Mouse (Mus musculus) G1E (cell line): ENCODE measurements around the gene Ift43. TPM values are rescaled to one million over a fixed set of nuclear protein-coding genes. Genes with fewer than 3 reads are reported as not detected.

Experiments used
- ATAC-seq: 2 replicates; pipeline ENCODE4 v1.8.0; 2016; ENCODE audit warnings: mild to moderate bottlenecking; ENCODE audit not compliant: insufficient number of reproducible peaks, poor library complexity, low FRiP score, severe bottlenecking; ENCODE audit errors: extremely low read depth
- DNase-seq: peaks from one replicate; pipeline ENCODE4 v3.0.0; 2012; ENCODE audit warnings: low spot score
- H3K27me3 ChIP-seq: 2 replicates; pipeline ENCODE4 v1.6.1; 2012; ENCODE audit warnings: mild to moderate bottlenecking, low read length, inconsistent platforms; ENCODE audit not compliant: insufficient read depth
- H3K36me3 ChIP-seq: replicated peaks from 2 replicates; pipeline ENCODE3; 2012; ENCODE audit warnings: mild to moderate bottlenecking, inconsistent platforms
- H3K4me1 ChIP-seq: 2 replicates; pipeline ENCODE4 v1.6.1; 2012; ENCODE audit warnings: low read depth, low read length, inconsistent platforms, mixed read lengths; ENCODE audit not compliant: insufficient read depth
- H3K4me3 ChIP-seq: 2 replicates; pipeline ENCODE4 v1.5.1; 2012; ENCODE audit warnings: low read depth, mild to moderate bottlenecking, inconsistent platforms, low read length, moderate library complexity, mixed read lengths
- H3K9me3 ChIP-seq: replicated peaks from 2 replicates; pipeline ENCODE4 v1.6.1; 2012; ENCODE audit warnings: inconsistent platforms
- CTCF ChIP-seq: IDR thresholded peaks from 2 replicates; pipeline ENCODE4 v1.5.1; 2012; ENCODE audit warnings: low read depth, low read length, inconsistent platforms, mixed read lengths
- GATA1 ChIP-seq: IDR thresholded peaks from 2 replicates; pipeline ENCODE4 v1.6.1; 2012; ENCODE audit warnings: borderline replicate concordance, low read length, inconsistent platforms, mixed read lengths
- GATA2 ChIP-seq: IDR thresholded peaks from 2 replicates; pipeline ENCODE4 v1.6.1; 2012; ENCODE audit warnings: low read depth, low read length, inconsistent platforms, borderline replicate concordance
- POLR2AphosphoS5 ChIP-seq: IDR thresholded peaks from 2 replicates; pipeline ENCODE4 v1.6.1; 2012; ENCODE audit warnings: low read depth, low read length, inconsistent platforms; ENCODE audit not compliant: insufficient replicate concordance
- TAL1 ChIP-seq: conservative IDR thresholded peaks from 2 replicates; pipeline ENCODE4 v1.6.1; 2012; ENCODE audit warnings: low read depth, low read length, inconsistent platforms, mixed read lengths
- polyA plus RNA-seq: library from polyadenylated mRNA; stranded (reverse); fragments of >175 nt; gene quantifications from 2 replicates; pipeline ENCODE4 v1.2.3, GENCODE M21; 2012
- total RNA-seq, 2 experiments: library from RNA; stranded (forward) in 1 of 2; stranded (reverse) in 1 of 2; fragments of 200-1000 nt in 1 of 2; fragments of >200 nt in 1 of 2; fragmentation: Nextera tagmentation in 1 of 2; gene quantifications; 2 replicates each; pipeline ENCODE4 v1.2.3; 2014 to 2017

Ift43 gene
- total and polyA plus RNA-seq, 3 experiments, result 0.09 to 0.93 TPM; not detected in 1

DNA sequence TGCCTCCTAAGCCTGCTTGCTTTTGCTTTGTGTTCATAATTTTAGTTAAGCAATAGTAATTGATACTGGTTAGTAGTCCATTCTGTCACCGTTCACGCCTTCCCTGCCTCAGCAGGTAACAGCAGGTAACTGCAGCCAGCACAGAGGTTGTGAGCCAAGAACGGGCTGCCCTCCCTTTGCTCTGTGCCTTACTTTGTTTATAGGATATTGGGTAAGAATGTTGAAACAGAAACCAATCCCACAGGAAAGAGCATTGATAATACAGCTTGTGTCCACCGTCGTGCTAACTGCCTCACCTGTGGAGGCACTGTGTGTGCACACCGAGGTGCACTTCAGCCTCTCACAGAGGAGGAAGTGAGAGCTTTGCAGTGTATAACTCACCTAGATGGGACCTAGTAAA is 66.7 kb downstream of the Ift43 start:
- TF ChIP-seq POLR2AphosphoS5 (no peak), GATA1 (no peak), CTCF (no peak), GATA2 (no peak), TAL1 (no peak)

DNA sequence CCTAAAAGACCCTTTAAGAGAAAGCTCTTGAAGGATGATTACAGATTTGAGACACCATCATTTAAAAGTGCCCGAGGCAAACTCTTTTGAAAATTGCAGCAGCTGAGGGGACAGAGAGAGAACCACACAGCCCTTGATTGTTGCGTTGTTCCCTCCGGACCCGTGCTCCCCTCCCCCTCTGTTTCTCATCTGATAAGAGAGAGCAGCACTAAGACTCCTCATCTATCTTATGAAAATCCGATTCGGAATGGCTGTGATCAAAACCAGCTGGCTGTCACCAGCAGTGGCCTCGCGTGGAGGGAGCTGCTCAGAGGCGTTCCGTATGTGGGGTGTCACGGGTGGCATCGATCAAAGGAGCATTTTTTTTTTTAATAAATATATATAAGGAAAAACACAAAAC is 69.6 kb downstream of the Ift43 start:
- no peaks in the 10 kb centered on the region for H3K9me3 ChIP-seq
- H3K4me1 ChIP-seq, result no peaks in the 10 kb centered on the region
- ATAC-seq (no peak), DNase-seq (no peak)
- TF ChIP-seq POLR2AphosphoS5 (no peak), TAL1 (no peak), CTCF (no peak)
- no peak overlapping the region for H3K4me3 ChIP-seq
- H3K36me3 ChIP-seq, result no peaks in the 10 kb centered on the region
- peaks cover 13% of the 10 kb centered on the region for H3K27me3 ChIP-seq

More for the DNA sequence above, 66.7 kb downstream of the Ift43 start:
- Histone ChIP-seq H3K4me3 (no peak overlapping the region), H3K4me1 (no peaks in the 10 kb centered on the region), H3K27me3 (peaks cover 10% of the 10 kb centered on the region), H3K9me3 (no peaks in the 10 kb centered on the region), H3K36me3 (no peaks in the 10 kb centered on the region)
- no peak for ATAC-seq
- DNase-seq, result no peak

DNA sequence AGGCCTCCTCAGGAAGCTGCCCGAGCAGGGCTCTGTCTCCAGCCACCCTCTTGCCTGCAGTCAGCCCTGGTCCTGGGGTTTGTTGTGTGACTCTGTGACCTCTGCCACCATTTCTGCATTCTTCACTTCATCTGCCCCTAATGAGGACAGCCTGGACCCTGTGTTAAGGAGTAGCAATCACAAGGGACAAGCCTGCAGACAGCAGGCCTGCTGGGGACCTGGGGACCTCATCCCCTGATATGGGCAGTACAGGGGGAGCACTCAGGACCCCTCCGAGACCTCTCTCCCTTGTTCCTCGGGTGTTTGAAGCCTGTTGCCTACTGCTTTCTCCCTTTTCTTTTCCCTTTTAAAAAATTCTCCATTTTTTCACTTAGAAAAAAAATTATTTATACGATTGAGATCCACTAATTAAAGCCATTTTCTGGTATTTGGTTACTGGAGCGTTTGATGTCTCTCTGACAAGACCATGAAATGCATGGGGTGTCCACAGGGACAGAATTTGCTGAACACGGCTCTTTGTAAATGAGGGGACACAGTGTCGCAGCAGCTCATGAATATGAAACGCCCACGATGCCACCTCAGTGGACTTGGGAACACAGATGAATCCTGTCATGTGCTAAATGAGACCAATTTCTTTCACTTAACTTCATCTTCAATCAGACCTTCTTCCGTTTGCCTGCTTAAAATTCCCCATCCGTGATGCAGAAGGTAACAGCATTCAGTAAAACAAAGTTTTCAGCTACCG is 71.0 kb downstream of the Ift43 start:
- ATAC-seq, result no peak

DNA sequence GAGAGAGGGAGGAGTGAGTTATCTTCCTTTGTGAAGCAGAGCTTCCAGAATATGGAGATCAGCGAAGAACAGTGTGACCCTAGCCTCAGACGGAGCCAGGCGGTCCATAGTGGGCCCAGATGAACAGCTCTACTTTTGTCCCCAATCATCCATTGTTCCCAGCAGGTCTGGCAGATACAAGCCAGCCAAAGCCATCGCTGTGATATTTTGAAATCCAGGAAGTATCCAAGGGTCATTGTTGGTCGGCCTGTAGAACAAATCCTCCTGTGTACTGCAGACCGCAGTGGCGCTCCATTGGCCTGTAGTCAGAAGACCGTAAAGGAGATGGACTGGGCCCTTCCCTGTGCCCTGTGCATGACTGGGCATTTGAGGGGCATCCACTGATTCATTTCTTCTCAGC is 72.8 kb downstream of the Ift43 start:
- Histone ChIP-seq H3K27me3 (peaks cover 9% of the 10 kb centered on the region; the same call in 1 of the 2 replicates), H3K4me3 (no peak overlapping the region), H3K4me1 (no peaks in the 10 kb centered on the region), H3K36me3 (no peaks in the 10 kb centered on the region), H3K9me3 (no peaks in the 10 kb centered on the region)
- TF ChIP-seq GATA1 (no peak), CTCF (no peak), TAL1 (no peak), GATA2 (no peak), POLR2AphosphoS5 (no peak)
- DNase-seq (no peak), ATAC-seq (no peak)

More for the DNA sequence above, 71.0 kb downstream of the Ift43 start:
- Histone ChIP-seq H3K4me1 (no peaks in the 10 kb centered on the region), H3K36me3 (no peaks in the 10 kb centered on the region), H3K9me3 (no peaks in the 10 kb centered on the region), H3K4me3 (no peak overlapping the region), H3K27me3 (peaks cover 13% of the 10 kb centered on the region)
- DNase-seq, result no peak
- TF ChIP-seq TAL1 (no peak), CTCF (no peak)

DNA sequence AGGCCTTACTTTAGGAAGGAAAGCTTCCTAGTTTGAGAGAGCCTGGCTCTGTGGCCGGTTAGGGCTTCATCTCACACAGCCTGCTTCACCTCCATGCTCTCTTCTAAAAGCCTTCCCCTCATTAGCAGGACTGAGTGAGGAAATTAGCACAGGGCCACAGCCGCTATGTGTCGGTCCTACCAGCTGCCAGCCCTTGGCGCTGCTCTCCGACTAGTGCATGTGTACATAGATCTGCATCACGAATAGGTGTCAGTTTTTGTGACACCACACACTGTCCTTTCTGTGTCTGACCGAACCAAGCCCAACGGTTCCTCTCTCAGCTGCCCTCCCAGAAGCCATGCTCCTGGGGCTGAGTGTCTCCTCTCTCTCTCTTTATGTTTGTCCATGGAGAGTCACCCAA is 74.8 kb downstream of the Ift43 start:
- H3K4me1 ChIP-seq, result no peaks in the 10 kb centered on the region

DNA sequence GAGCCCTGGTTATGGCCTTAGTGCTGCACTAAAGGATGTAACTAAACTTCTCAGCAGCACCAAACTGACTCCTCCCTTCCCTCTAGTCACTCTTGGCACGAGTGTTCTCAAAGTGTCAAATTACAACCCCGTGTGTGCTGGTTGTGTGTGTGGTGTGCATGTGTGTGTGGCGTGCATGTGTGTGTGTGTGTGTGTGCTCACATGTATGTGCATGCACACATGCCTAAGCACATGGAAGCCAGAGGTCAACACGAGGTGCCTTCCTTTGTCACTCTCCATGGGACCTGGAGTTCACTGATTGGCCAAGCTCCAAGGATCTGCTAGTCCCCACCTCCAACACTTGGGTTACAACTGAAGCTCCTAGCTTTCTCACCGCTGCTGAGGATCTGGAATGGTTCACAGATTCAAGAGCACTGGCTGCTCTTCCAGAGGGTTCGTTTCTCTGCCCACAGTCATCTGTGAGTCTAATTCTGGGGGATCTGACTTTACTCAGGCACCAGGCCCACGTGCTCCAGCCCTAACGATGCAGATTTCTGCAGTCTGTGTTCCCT is 75.6 kb downstream of the Ift43 start:
- peaks cover 3% of the 10 kb centered on the region for H3K9me3 ChIP-seq
- no peaks in the 10 kb centered on the region for H3K4me1 ChIP-seq
- no peak overlapping the region for H3K4me3 ChIP-seq
- ATAC-seq (no peak), DNase-seq (no peak)
- H3K36me3 ChIP-seq, result no peaks in the 10 kb centered on the region
- H3K27me3 ChIP-seq, result peaks cover 9% of the 10 kb centered on the region; the same call in 1 of the 2 replicates
- TF ChIP-seq GATA1, result no peak
- TF ChIP-seq TAL1, result no peak
- no peak for TF ChIP-seq POLR2AphosphoS5
- TF ChIP-seq CTCF, result no peak
- no peak for TF ChIP-seq GATA2

More for the DNA sequence above, 74.8 kb downstream of the Ift43 start:
- no peak overlapping the region for H3K4me3 ChIP-seq
- ATAC-seq, result no peak
- peaks cover 9% of the 10 kb centered on the region; the same call in 1 of the 2 replicates for H3K27me3 ChIP-seq
- H3K9me3 ChIP-seq, result peaks cover 3% of the 10 kb centered on the region
- no peak for DNase-seq
- TF ChIP-seq GATA2, result no peak
- no peaks in the 10 kb centered on the region for H3K36me3 ChIP-seq
